Mouse (Mus musculus): ENCODE measurements around the gene Immp1l. TPM values are rescaled to one million over a fixed set of nuclear protein-coding genes. Genes with fewer than 3 reads are reported as not detected.

The Immp1l gene
- polyA plus RNA-seq (2017; shearing (Covaris generic)): 55.7 TPM

GRCm38 (mm10) chr2:105903896-105904756 is at the start of gene Immp1l, which contains the start of gene Elp4:
Gene Immp1l (plus strand): TSS chr2:105904638.
Gene Elp4 (minus strand): TSS chr2:105904564.

GRCm38 (mm10) chr2:106002835-106003739 is 98.6 kb downstream of the Immp1l start, which contains the start of gene Dnajc24:
Gene Dnajc24 (minus strand): TSS chr2:106003549.

Other genes starting within 250 kb of the Immp1l start
- not detected for gene Pax6, start 235.7 kb upstream of the Immp1l start, polyA plus RNA-seq (2017; shearing (Covaris generic))
- 18.4 TPM for gene Elp4, start 74 bp upstream of the Immp1l start, polyA plus RNA-seq (2017; shearing (Covaris generic))
- 32.6 TPM for gene Dnajc24, start 98.9 kb downstream of the Immp1l start, polyA plus RNA-seq (2017; shearing (Covaris generic))

Data from naive thymus-derived CD4-positive, alpha-beta T cell, adult 5 months (primary cell).